Mouse (Mus musculus) lung, adult 2 months (tissue): ENCODE measurements around the gene Krtap4-13. TPM values are rescaled to one million over a fixed set of nuclear protein-coding genes. Genes with fewer than 3 reads are reported as not detected.
"Not testable (repeated sequence)": the region's sequence is repeated elsewhere in the genome, so short reads cannot be mapped to it uniquely, and the experiment has no call there.

Source experiments
- DNase-seq: peaks from one replicate; pipeline ENCODE4 v3.0.0; 2022
- H3K4me1 ChIP-seq: fragments of 200-500 bp; 2 replicates; pipeline ENCODE4 v1.6.1; 2011; ENCODE audit warnings: low read length; ENCODE audit not compliant: control insufficient read depth, insufficient read depth
- H3K4me3 ChIP-seq: fragments of 200-500 bp; replicated peaks from 2 replicates; pipeline ENCODE3; 2011; ENCODE audit warnings: low read depth, mild to moderate bottlenecking, control low read depth, low read length; ENCODE audit errors: extremely low read depth
- CTCF ChIP-seq: fragments of 200-500 bp; IDR thresholded peaks from 2 replicates; pipeline ENCODE4 v1.5.1; 2011; ENCODE audit warnings: mild to moderate bottlenecking, low read length, control low read depth; ENCODE audit not compliant: insufficient read depth
- POLR2A ChIP-seq: fragments of 200-500 bp; IDR thresholded peaks from 2 replicates; pipeline ENCODE4 v1.6.1; 2011; ENCODE audit warnings: low read depth, mild to moderate bottlenecking, control low read depth, low read length, borderline replicate concordance; ENCODE audit errors: extremely low read depth
- WGBS: fragments of 180-500 bp; shearing (Covaris S2); methylation state at CpG from one replicate; pipeline ENCODE4 v1.1.7; 2018; 5-methylcytosine and 5-hydroxymethylcytosine counted together
- polyA plus RNA-seq: library from polyadenylated mRNA; depleted of rRNA; stranded (reverse); fragments of >200 nt; gene quantifications from 2 replicates; pipeline ENCODE4 v1.2.3, GENCODE M21; 2012; rRNA removed

Krtap4-13 gene
- polyA plus RNA-seq, 1 experiment, result not detected

GRCm38 (mm10) chr11:99793367-99793766, 16.3 kb downstream of the Krtap4-13 start, which contains the start of gene Gm11596:
Gm11596 (minus strand) TSS chr11:99793467.
- 62% methylated on average over 2 of the region's 2 CpGs for WGBS
- no peak for TF ChIP-seq CTCF
- no peak for TF ChIP-seq POLR2A

DNA sequence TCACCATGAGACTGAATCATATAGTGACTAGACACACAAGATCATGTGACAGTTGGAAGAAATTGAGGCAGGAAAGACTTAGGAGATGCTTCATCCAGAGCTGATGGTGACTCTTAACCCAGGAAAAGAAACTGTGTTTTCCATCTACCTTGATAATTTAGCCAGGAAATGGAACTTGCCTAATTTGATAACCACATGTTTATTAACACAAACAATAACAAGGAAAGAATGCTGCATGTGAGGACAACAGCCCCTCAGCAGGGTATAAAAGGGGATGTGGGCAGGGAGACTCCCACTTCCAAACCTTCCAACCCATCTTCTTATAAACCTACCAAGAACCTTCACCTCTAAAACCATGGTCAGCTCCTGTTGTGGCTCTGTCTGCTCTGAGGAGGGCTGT, 24.8 kb downstream of the Krtap4-13 start, which contains the start of gene Krtap4-9:
Gene Krtap4-9, plus strand, starts transcription at position 301 of the 400 bp plus-strand sequence.
- not testable (repeated sequence) for H3K4me3 ChIP-seq, H3K4me1 ChIP-seq, DNase-seq

More at GRCm38 (mm10) chr11:99793367-99793766, 16.3 kb downstream of the Krtap4-13 start, which contains the start of gene Gm11596:
- Histone ChIP-seq H3K4me3 (no peak within 1 kb of the TSS), H3K4me1 (no peaks in the 10 kb centered on the region)
- no peak for DNase-seq

DNA sequence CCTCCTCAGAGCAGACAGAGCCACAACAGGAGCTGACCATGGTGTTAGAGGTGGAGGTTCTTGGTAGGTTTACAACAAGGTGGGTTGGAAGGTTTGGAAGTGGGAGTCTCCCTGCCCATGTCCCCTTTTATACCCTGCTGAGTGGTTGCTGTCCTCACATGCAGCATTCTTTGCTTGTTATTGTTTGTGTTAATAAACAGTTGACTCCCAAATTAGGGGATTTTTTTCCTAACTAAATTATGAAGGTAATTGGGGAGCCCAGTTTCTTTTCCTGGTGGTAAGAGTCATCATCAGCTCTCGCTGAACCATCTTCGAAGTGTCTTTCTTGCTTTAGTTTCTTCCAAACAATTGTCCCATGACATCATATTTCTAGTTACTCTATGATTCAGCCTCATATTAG, 29.1 kb downstream of the Krtap4-13 start, which contains the start of gene Krtap4-8:
Gene Krtap4-8, minus strand, starts transcription at position 101 of the 400 bp plus-strand sequence.
- WGBS, result 90% methylated on average over 2 of the region's 2 CpGs
- TF ChIP-seq CTCF (no peak), POLR2A (no peak)

DNA sequence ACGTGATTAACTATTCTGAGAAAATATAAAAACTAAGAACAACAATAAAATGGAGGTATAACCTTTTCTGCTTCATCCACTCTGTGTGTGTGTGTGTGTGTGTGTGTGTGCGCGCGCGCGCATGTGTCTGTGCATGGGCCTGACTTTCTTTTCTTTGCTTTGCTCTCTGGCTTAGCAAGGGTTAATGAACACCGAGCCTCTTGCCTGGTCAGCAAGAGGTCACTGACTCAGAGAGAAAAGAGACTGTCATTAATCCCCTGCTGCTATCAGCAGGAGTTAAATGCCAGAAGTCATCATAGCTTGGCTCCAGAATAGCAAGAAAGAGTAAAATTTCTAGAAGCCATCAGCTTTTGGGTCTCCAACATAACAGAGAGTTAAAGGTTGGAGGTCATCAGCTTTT, 31.3 kb downstream of the Krtap4-13 start:
- no peak for TF ChIP-seq POLR2A
- no peak for TF ChIP-seq CTCF
- no peak for DNase-seq
- 69% methylated on average over 7 of the region's 7 CpGs for WGBS

More for the DNA sequence above, 29.1 kb downstream of the Krtap4-13 start, which contains the start of gene Krtap4-8:
- Histone ChIP-seq H3K4me1 (no peaks in the 10 kb centered on the region), H3K4me3 (no peak within 1 kb of the TSS)
- no peak for DNase-seq

DNA sequence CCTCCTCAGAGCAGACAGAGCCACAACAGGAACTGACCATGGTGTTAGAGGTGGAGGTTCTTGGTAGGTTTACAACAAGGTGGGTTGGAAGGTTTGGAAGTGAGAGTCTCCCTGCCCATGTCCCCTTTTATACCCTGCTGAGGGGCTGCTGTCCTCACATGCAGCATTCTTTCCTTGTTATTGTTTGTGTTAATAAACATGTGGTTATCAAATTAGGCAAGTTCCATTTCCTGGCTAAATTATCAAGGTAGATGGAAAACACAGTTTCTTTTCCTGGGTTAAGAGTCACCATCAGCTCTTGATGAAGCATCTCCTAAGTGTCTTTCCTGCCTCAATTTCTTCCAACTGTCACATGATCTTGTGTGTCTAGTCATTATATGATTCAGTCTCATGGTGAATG, 36.9 kb downstream of the Krtap4-13 start, which contains the start of gene Gm11595:
Gene Gm11595, minus strand, starts transcription at position 101 of the 400 bp plus-strand sequence.
- not testable (repeated sequence) for H3K4me1 ChIP-seq, DNase-seq, H3K4me3 ChIP-seq

More for the DNA sequence above, 31.3 kb downstream of the Krtap4-13 start:
- Histone ChIP-seq H3K4me1 (no peaks in the 10 kb centered on the region), H3K4me3 (no peak overlapping the region)

DNA sequence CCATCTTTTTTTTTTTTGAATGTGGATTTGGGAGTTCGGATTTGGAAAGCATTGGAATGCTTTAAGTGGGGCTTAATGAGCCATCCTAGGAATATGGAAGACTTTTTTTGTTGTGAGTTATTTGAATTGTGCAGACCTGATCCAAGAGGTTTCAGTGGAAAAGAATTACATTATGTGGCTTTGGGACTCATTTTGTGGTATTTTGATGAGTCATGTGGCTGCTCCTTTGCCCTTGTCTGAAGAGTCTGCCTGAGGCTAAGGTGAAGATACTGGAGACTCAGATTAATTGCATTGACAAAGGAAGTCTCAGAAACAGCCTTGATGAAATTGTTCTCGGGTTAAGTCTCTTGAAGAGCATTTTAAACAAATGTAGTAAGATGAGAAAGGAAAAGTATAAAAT, 41.3 kb downstream of the Krtap4-13 start:
- no peak for TF ChIP-seq POLR2A
- WGBS, result 74% methylated on average over 2 of the region's 2 CpGs
- no peak overlapping the region for H3K4me3 ChIP-seq
- no peak for DNase-seq
- no peaks in the 10 kb centered on the region for H3K4me1 ChIP-seq

Other genes starting within 250 kb of the Krtap4-13 start
- not detected in 2 replicates for gene Krtap3-1, start 243.3 kb downstream of the Krtap4-13 start, polyA plus RNA-seq
- gene Krtap1-5, start 228.9 kb downstream of the Krtap4-13 start, polyA plus RNA-seq, result not detected in 2 replicates
- not detected in 2 replicates for gene Krtap1-4, start 226.2 kb downstream of the Krtap4-13 start, polyA plus RNA-seq
- not detected in 2 replicates for gene Krtap1-3, start 218.6 kb downstream of the Krtap4-13 start, polyA plus RNA-seq
- gene Krtap9-3, start 211.8 kb downstream of the Krtap4-13 start, polyA plus RNA-seq, result not detected in 2 replicates
- gene Gm11938, start 206.6 kb downstream of the Krtap4-13 start, polyA plus RNA-seq, result not detected in 2 replicates
- not detected in 2 replicates for gene Gm11937, start 199.7 kb downstream of the Krtap4-13 start, polyA plus RNA-seq
- gene Krtap2-4, start 195.0 kb downstream of the Krtap4-13 start, polyA plus RNA-seq, result not detected in 2 replicates
- gene Gm11562, start 189.5 kb downstream of the Krtap4-13 start, polyA plus RNA-seq, result not detected in 2 replicates
- not detected in 2 replicates for gene Krtap4-1, start 181.7 kb downstream of the Krtap4-13 start, polyA plus RNA-seq
- not detected in 2 replicates for gene Krtap4-2, start 174.8 kb downstream of the Krtap4-13 start, polyA plus RNA-seq
- not detected in 2 replicates for gene Krtap4-7, start 165.8 kb downstream of the Krtap4-13 start, polyA plus RNA-seq
- not detected in 2 replicates for gene Gm11555, start 159.7 kb downstream of the Krtap4-13 start, polyA plus RNA-seq
- gene Gm11563, start 150.9 kb downstream of the Krtap4-13 start, polyA plus RNA-seq, result not detected in 2 replicates
- gene Krtap4-6, start 143.9 kb downstream of the Krtap4-13 start, polyA plus RNA-seq, result not detected in 2 replicates
- gene Gm14190, start 119.2 kb downstream of the Krtap4-13 start, polyA plus RNA-seq, result not detected in 2 replicates
- not detected in 2 replicates for gene Gm14180, start 75.6 kb downstream of the Krtap4-13 start, polyA plus RNA-seq
- not detected in 2 replicates for gene Gm11595, start 37.0 kb downstream of the Krtap4-13 start, polyA plus RNA-seq
- gene Krtap4-8, start 29.2 kb downstream of the Krtap4-13 start, polyA plus RNA-seq, result not detected in 2 replicates
- not detected in 2 replicates for gene Krtap4-9, start 24.7 kb downstream of the Krtap4-13 start, polyA plus RNA-seq
- gene Gm11596, start 16.4 kb downstream of the Krtap4-13 start, polyA plus RNA-seq, result not detected in 2 replicates
- not detected in 2 replicates for gene Gm11569, start 11.0 kb downstream of the Krtap4-13 start, polyA plus RNA-seq
- not detected in 2 replicates for gene Gm11554, start 5.4 kb downstream of the Krtap4-13 start, polyA plus RNA-seq
- not detected in 2 replicates for gene Gm11564, start 5.8 kb upstream of the Krtap4-13 start, polyA plus RNA-seq
- not detected in 2 replicates for gene 2300003K06Rik, start 28.2 kb upstream of the Krtap4-13 start, polyA plus RNA-seq
- gene Krtap4-16, start 41.7 kb upstream of the Krtap4-13 start, polyA plus RNA-seq, result not detected in 2 replicates
- gene Gm11568, start 48.0 kb upstream of the Krtap4-13 start, polyA plus RNA-seq, result not detected in 2 replicates
- gene Gm11559, start 54.6 kb upstream of the Krtap4-13 start, polyA plus RNA-seq, result not detected in 2 replicates
- gene Krtap9-1, start 63.5 kb upstream of the Krtap4-13 start, polyA plus RNA-seq, result not detected in 2 replicates
- gene Gm11567, start 69.3 kb upstream of the Krtap4-13 start, polyA plus RNA-seq, result 0.19 TPM in 1 of 2 replicates, not detected in the other
- not detected in 2 replicates for gene Krtap31-1, start 98.0 kb upstream of the Krtap4-13 start, polyA plus RNA-seq
- not detected in 2 replicates for gene Gm11565, start 104.9 kb upstream of the Krtap4-13 start, polyA plus RNA-seq
- gene Krtap31-2, start 126.4 kb upstream of the Krtap4-13 start, polyA plus RNA-seq, result not detected in 2 replicates
- gene Krtap9-5, start 138.6 kb upstream of the Krtap4-13 start, polyA plus RNA-seq, result not detected in 2 replicates
- not detected in 2 replicates for gene Krtap29-1, start 169.2 kb upstream of the Krtap4-13 start, polyA plus RNA-seq
- gene Krtap16-1, start 176.7 kb upstream of the Krtap4-13 start, polyA plus RNA-seq, result not detected in 2 replicates
- 5.5 and 8.8 TPM in 2 replicates for gene Krtap17-1, start 184.1 kb upstream of the Krtap4-13 start, polyA plus RNA-seq
- gene Krt33a, start 206.3 kb upstream of the Krtap4-13 start, polyA plus RNA-seq, result not detected in 2 replicates
- not detected in 2 replicates for gene Krt33b, start 220.0 kb upstream of the Krtap4-13 start, polyA plus RNA-seq
- 0.07 TPM in 1 of 2 replicates, not detected in the other for gene Krt34, start 231.7 kb upstream of the Krtap4-13 start, polyA plus RNA-seq
- 0.14 TPM in 1 of 2 replicates, not detected in the other for gene Krt31, start 240.7 kb upstream of the Krtap4-13 start, polyA plus RNA-seq